Mouse (Mus musculus) midbrain, postnatal 0 days (tissue): ENCODE data around the gene Lrmp. TPM values are rescaled to one million over a fixed set of nuclear protein-coding genes. Genes with fewer than 3 reads are reported as not detected.

Experiments used
- ATAC-seq: fragments of 200-750 bp; cut with Nextera tagmentation; 2 replicates; pipeline ENCODE4 v1.8.0; 2017; ENCODE audit warnings: moderate number of reproducible peaks, mild to moderate bottlenecking, moderate TSS enrichment, moderate library complexity; ENCODE audit not compliant: low FRiP score
- DNase-seq: peaks from one replicate; pipeline ENCODE4 v3.0.0-alpha.2; 2015; ENCODE audit warnings: low spot score
- H3K27ac ChIP-seq: fragments of 300-500 bp; sonication (generic); 2 replicates; pipeline ENCODE4 v1.5.1; 2014; ENCODE audit warnings: low read depth, mild to moderate bottlenecking, low read length, mixed read lengths
- H3K27me3 ChIP-seq: fragments of 300-500 bp; sonication (generic); 2 replicates; pipeline ENCODE4 v1.6.1; 2014; ENCODE audit warnings: low read length, control low read depth, mixed read lengths; ENCODE audit not compliant: insufficient read depth
- H3K36me3 ChIP-seq: fragments of 300-500 bp; sonication (generic); 2 replicates; pipeline ENCODE4 v1.6.1; 2014; ENCODE audit warnings: low read length, control low read depth, mixed read lengths; ENCODE audit not compliant: insufficient read depth
- H3K4me1 ChIP-seq: fragments of 300-500 bp; sonication (generic); 2 replicates; pipeline ENCODE4 v1.6.1; 2014; ENCODE audit warnings: mild to moderate bottlenecking, control low read depth, antibody characterized with exemption, low read length, mixed read lengths; ENCODE audit not compliant: insufficient read depth
- H3K4me2 ChIP-seq: fragments of 300-500 bp; sonication (generic); 2 replicates; pipeline ENCODE4 v1.6.1; 2014; ENCODE audit warnings: low read depth, mild to moderate bottlenecking, low read length, mixed read lengths; ENCODE audit not compliant: poor library complexity, severe bottlenecking
- H3K4me3 ChIP-seq: fragments of 300-500 bp; sonication (generic); 2 replicates; pipeline ENCODE4 v1.5.1; 2014; ENCODE audit warnings: low read depth, mild to moderate bottlenecking, low read length, moderate library complexity
- H3K9ac ChIP-seq: fragments of 300-500 bp; sonication (generic); replicated peaks from 2 replicates; pipeline ENCODE4 v1.6.1; 2014; ENCODE audit warnings: mild to moderate bottlenecking, low read length, moderate library complexity, mixed read lengths; ENCODE audit not compliant: poor library complexity, severe bottlenecking
- H3K9me3 ChIP-seq: fragments of 300-500 bp; sonication (generic); 2 replicates; pipeline ENCODE4 v1.6.1; 2016; ENCODE audit warnings: low read length, control low read depth
- CTCF ChIP-seq: IDR thresholded peaks from 2 replicates; pipeline ENCODE4 v1.5.1; 2016; ENCODE audit warnings: antibody characterized with exemption, mild to moderate bottlenecking
- WGBS: fragments of 180-500 bp; shearing (Covaris S2); extraction: QIAGEN DNeasy Blood & Tissue Kit; methylation state at CpG from one replicate; pipeline ENCODE4 v1.1.7; 2014; 5-methylcytosine and 5-hydroxymethylcytosine counted together
- polyA plus RNA-seq: library from polyadenylated mRNA; unstranded; fragments of >200 nt; fragmentation: Nextera tagmentation; extraction: Ambion mirVana; gene quantifications from 2 replicates; pipeline ENCODE4 v1.2.1, GENCODE M21; 2015
- total RNA-seq: library from RNA; depleted of rRNA; stranded (reverse); fragments of >200 nt; gene quantifications from 2 replicates; pipeline ENCODE4 v1.2.3, GENCODE M21; 2014

Gene Lrmp
- total and polyA plus RNA-seq, 2 experiments from 2014 or later = 0.59 to 1.8 TPM

DNA sequence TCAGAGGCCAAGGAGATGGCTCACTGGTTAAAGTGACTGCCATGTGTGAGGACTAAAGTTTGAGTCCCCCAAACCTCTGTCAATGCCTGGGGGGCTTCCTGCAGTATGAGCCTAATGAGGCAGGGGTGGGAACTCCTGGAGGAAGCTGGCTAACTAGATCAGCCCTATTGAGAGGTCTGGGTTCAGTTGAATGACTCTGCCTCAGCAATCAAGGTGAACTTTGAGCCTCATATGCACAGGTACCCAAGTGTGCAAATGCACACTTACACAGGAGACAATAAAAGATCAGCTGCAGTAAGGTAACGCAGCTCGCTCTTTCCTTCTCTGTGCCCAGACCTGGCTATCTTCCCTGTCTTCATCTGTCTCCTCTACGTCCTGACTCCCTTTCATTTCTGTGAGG, 77.6 kb downstream of the Lrmp start:
- Histone ChIP-seq H3K9ac (no peak overlapping the region), H3K4me2 (no peak overlapping the region), H3K9me3 (no peaks in the 10 kb centered on the region), H3K27ac (no peak overlapping the region), H3K4me1 (no peaks in the 10 kb centered on the region), H3K27me3 (no peaks in the 10 kb centered on the region), H3K4me3 (no peak overlapping the region), H3K36me3 (no peaks in the 10 kb centered on the region)
- ATAC-seq = no peak
- DNase-seq = no peak
- TF ChIP-seq CTCF = no peak
- 98% methylated on average over 3 of the region's 3 CpGs for WGBS

DNA sequence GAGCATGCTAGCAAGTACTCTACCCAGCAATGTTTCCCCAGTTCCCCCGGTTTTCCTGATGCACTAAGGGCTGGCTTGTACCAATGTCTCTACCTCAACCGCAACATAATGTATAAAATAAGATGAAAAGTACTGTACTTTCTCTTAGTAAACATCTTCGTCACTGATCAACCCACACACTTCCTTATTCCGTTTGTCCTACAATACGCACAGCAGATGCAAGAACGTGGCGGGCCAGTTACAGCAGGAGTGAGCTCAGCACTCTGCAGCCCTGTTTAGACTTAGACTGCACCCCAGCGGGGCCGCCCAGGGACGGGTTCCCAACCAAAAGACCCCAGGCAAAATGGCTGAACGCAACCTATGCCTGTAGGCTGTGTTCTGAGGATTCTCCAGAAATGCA, 78.0 kb downstream of the Lrmp start:
- Histone ChIP-seq H3K36me3 (no peaks in the 10 kb centered on the region), H3K4me2 (no peak overlapping the region), H3K27ac (no peak overlapping the region), H3K4me3 (no peak overlapping the region), H3K4me1 (no peaks in the 10 kb centered on the region), H3K9ac (no peak overlapping the region), H3K27me3 (no peaks in the 10 kb centered on the region), H3K9me3 (no peaks in the 10 kb centered on the region)
- WGBS = 85% methylated on average over 11 of the region's 11 CpGs
- TF ChIP-seq CTCF = no peak
- DNase-seq (no peak), ATAC-seq (no peak)

DNA sequence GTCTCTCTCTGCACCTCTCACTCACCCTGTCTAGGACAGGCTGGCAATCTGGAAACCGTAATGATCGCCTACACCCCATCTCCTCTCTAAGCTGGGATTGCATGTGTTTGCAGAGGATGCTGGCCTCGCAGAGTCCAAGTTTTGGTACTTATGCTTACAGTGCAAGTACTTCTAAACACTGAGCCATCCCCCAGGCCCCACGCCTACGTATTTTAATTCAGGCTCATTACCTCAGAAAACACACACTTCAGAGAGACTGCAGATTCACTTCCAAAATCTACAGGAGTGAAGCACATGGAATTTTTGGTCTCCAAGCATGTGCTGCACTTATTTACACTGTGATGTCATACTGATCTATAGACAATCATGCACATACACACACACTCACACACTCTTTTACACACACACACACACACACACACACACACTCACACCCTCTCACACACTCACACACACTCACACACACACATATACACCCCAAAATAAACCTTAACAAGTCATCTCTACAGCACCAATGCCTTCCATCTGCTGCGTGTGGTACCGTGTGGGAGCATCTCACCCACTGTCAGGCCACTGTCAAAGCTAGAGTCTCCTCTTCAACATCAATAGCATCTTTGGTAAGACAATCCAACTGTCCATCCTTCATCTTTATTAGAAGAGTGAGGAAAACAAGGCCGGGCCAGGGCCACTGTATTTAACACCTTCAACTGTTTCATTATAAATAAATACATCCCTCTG, 82.7 kb downstream of the Lrmp start:
- ATAC-seq (no peak), DNase-seq (no peak)
- TF ChIP-seq CTCF = no peak
- Histone ChIP-seq H3K27me3 (no peaks in the 10 kb centered on the region), H3K4me1 (no peaks in the 10 kb centered on the region), H3K4me2 (no peak overlapping the region), H3K4me3 (no peak overlapping the region), H3K36me3 (no peaks in the 10 kb centered on the region), H3K27ac (no peak overlapping the region), H3K9me3 (no peaks in the 10 kb centered on the region), H3K9ac (no peak overlapping the region)
- 96% methylated on average over 8 of the region's 8 CpGs for WGBS

DNA sequence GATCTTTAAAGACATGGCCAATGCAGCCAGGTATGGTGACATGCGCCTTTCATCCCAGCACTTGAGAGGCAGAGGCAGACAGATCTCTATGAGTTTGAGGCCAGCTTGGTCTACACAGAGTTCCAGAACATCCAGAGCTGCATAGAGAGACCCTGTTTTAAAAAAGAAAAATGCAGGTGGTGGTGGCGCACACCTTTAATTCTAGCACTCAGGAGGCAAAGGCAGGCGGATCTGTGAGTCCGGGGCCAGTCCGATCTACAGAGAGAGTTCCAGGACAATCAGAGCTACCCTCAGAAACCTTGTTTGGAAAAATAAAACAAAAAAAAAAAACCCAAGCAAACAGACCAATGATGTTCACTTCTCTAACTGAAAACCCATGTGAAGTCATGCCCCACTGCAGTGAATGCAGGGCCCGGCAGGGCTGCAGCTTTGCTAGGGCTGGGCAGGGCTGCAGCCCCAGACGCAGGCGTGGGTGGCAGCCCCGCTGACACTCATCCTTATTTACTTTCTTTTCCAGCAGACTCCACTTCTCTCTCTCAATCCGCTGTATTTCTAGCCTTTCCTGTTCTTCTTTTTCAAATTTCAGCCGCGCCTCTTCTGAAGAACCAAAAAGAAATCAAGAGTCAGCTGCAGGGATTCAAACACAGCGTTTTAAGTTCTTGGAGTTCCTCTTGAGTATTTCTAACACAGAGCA, 87.1 kb downstream of the Lrmp start:
- Histone ChIP-seq H3K27ac (no peak overlapping the region), H3K9ac (no peak overlapping the region), H3K4me1 (no peaks in the 10 kb centered on the region), H3K36me3 (no peaks in the 10 kb centered on the region), H3K9me3 (no peaks in the 10 kb centered on the region), H3K27me3 (no peaks in the 10 kb centered on the region), H3K4me3 (no peak overlapping the region), H3K4me2 (no peak overlapping the region)
- no peak for ATAC-seq
- DNase-seq = no peak
- 80% methylated on average over 13 of the region's 13 CpGs for WGBS
- TF ChIP-seq CTCF = no peak

DNA sequence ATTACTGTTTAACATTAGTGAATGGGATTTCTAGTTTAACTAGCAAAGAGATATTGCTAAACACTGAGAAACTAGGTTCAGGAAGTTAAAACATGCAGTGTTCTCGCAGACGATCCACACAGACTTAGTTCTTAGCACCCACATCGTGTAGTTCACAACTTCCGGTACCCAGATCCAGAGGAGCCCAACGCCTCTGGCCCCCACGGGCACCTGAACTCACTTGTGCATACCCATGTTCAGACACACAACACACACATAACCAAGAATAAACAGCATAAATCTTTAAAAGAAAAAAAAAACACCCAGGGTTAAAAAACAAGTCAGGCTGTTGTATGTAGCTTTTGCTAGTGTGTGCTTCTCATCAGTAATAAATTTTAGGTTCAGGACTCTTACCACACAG, 89.0 kb downstream of the Lrmp start:
- Histone ChIP-seq H3K27ac (no peak overlapping the region), H3K27me3 (no peaks in the 10 kb centered on the region), H3K9ac (no peak overlapping the region), H3K4me1 (no peaks in the 10 kb centered on the region), H3K36me3 (no peaks in the 10 kb centered on the region), H3K4me2 (no peak overlapping the region), H3K4me3 (no peak overlapping the region), H3K9me3 (no peaks in the 10 kb centered on the region)
- TF ChIP-seq CTCF = no peak
- DNase-seq (no peak), ATAC-seq (no peak)
- 94% methylated on average over 6 of the region's 6 CpGs for WGBS

DNA sequence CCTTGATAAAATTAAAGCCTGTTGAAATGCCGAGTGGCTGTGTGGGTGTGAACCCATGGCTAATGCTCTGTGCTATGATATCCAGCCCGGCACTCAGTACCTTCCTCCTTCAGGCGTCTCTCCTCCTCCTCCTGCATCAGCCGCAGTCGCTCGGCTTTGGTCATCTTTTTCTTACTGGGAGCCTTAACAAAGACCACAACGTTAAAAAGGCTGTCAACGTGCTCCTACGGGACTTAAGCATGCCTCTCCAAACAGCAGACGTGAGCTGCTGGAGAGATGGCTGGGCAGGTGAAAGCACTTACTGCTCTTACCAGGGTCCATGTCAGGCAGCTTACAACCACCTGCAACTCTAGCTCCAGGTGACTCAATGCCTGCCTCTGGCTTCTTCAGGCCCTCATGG, 89.7 kb downstream of the Lrmp start:
- ATAC-seq (no peak), DNase-seq (no peak)
- Histone ChIP-seq H3K9ac (no peak overlapping the region), H3K9me3 (no peaks in the 10 kb centered on the region), H3K27me3 (no peaks in the 10 kb centered on the region), H3K36me3 (no peaks in the 10 kb centered on the region), H3K4me1 (no peaks in the 10 kb centered on the region), H3K4me3 (no peak overlapping the region), H3K4me2 (no peak overlapping the region), H3K27ac (no peak overlapping the region)
- 76% methylated on average over 10 of the region's 10 CpGs for WGBS
- no peak for TF ChIP-seq CTCF
